Mouse (Mus musculus) left cerebral cortex, adult 8-10 months (tissue): ENCODE data around the gene Gipc2. TPM values are rescaled to one million over a fixed set of nuclear protein-coding genes. Genes with fewer than 3 reads are reported as not detected.
"Not testable (repeated sequence)": the region's sequence is repeated elsewhere in the genome, so short reads cannot be mapped to it uniquely, and the experiment has no call there.

ENCODE experiments used
- DNase-seq, 2 experiments: peaks; one replicate each; pipeline ENCODE4 v3.0.0; 2022; ENCODE audit warnings: low spot score in 2 of 2
- total RNA-seq, 4 experiments: library from RNA; stranded (reverse); gene quantifications; 2 replicates each; pipeline ENCODE4 v1.2.4; 2022

The Gipc2 gene
- 1 to 10 TPM; 3.3 to 6.7 (median 5.0) TPM for total RNA-seq

DNA sequence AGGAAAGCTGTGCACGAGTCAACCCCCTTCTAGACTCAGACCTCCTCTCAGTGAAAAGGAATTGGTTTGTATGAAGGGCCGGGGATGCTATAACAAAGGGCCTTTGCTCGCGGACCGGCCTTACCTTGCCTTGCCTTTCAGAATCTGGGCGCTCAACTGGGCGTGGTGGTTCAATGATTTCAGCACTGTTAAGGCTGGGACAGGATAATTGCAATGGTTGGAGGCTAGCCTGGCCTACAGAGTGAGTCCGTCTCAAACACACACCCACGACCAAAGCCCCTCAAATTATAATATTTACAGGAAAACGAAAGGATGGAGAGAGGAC is at the start of gene Gipc2:
Gene Gipc2 (minus strand): TSS at position 132 of the 325 bp plus-strand sequence.
- DNase-seq, result no peak

DNA sequence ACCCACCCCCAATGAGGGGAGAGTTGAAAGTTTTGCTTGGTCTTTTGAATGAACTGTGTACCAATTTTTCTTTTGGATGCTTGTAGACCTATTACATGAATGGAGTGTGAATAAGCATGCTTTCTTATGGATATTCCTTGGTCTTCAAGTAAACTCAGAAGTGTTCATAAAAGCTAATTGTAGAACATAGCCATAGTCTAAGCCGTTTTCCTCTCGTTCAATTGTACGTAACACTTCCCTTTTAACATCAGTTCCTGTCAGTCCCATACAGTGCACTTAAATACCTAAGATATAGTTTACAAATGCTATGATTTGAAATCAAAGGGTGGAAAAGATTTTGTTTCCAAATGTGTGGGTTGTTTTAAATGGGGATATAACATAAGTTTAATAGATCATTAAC is 47.4 kb upstream of the Gipc2 start:
- DNase-seq, result no peak

DNA sequence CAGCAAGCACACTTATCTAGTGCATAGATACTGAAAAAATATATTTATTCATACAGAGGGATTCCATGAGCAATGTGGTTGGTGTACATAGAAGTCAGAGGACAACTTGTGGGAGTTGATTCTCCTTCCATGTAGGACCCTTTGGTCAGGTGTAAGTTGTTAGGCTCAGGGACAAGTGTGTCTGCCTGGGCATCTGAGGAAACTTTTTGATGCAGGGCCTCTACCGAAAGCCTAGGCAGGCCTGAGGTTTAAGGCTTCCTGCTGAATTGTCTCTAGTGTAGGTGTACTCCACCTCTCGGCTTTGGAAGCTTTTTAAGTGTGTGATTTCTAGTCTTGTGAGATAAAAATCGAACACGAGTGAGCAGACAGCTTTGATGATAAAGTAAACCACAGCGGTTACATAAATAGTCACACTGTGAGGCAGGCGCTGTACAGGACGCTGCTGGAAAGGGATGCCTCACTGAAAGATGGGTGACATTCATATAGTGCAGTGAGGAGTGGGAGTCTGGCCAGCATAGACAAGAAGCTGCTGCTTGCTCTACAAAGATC is 45.8 kb upstream of the Gipc2 start:
- DNase-seq, result no peak

DNA sequence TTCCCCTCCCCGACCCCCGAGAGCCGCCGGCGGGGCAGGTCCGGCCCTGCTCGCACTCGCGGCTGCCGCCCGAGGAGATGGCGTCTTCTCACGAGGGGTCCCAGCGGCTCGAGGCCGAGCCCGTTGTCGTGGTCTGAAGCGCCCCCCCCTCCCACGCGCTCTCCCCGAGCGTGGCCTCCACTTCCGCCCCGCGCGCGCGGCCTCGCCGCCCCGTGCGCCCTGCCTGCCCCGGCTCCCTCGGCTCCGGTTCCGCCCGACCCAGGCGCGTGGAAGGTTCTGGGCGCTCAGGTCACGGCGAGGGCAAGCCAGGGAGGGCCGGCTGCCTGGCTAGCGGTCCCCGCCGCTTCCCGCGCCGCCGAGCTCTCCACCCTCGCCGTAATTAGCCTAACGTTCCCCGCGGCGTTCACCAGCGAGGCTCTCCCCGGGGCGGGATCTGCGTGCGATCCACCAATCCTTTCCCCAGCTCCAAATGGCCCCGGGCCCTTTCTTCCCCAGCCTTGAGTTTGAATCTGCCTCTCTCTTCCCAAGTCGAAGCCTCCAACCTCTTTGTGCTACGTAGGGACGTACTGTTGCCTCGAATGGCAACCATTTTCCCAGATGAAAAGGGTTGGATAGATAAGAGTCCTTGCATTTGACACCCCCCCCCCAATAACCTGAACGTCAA is 44.8 kb upstream of the Gipc2 start:
- peak; percentile 53 to 59 for DNase-seq

DNA sequence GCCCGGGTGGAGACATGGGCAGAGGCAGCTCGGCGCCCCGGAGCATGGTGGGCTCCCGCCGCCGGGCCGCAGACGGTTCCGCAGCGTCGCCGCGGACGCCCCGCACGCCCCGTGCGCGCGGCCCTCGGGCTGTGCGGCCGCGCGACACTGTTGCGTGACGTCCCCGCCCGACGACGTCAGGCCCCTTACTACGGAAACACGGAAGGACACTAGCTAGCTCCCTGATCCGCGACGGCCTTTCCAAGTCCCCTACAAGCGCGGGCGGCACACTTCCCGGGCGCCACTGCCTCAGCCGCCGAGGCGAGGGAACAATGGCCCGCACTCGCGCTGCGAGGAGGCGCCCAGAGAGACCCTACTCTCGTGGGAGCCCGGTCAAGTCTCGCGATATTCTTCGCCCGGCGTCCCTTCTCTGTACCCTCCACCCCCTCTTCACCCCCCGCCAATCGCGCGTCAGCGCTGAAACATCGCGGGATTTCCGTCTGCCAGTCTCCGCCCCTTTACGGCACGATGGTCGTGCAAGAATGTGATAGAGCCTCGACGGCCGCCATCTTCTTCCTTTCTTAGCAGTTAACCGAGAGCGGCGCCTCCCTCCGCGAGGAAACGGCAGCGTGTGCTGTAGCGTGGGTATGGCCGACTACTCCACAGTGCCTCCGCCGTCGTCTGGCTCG is 44.1 kb upstream of the Gipc2 start, which contains the start of the genes Dnajb4 and Fubp1:
Gene Dnajb4 (minus strand): TSS at position 336 of the 668 bp plus-strand sequence.
Gene Fubp1 (plus strand): TSS at position 456 of the 668 bp plus-strand sequence.
- peak; percentile 98 to 99 for DNase-seq

DNA sequence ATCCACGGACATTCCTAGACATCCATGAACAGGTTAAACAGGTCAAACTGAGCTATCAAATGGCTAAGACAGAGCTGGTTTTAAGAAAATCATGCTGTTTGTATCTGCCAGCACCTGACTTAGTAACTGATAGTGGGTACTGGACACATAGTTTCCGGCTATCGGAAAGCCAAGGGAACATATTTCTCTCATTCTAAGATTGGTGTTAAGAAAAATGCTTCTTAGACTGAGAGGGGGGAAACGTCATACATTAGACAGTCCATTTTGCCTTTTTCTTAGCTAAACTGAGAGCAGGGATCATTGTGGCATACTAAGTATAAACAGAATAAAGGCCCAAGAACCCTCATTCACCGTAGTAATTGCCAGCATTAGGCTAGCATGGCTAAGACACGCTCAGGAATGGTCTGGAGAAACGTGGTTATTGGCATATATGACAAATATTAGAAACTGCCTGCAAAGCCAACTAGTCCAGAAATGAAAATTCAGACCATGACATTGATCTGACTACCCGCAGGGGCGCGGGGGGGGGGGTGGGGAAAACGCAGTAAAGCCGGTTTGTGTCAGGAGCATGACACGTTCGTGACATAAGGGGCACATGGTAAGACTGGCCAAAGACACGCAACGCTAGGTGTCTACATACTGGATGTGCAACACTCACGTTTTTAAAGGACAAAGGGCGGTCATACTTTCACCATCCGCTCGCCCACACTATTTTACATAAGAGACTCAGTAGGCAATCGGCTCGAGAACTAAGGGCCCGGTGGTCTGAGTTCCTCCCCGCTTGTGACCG is 43.3 kb upstream of the Gipc2 start:
- no peak for DNase-seq

GRCm38 (mm10) chr3:152208096-152208885 is 42.3 kb upstream of the Gipc2 start:
- no peak for DNase-seq

DNA sequence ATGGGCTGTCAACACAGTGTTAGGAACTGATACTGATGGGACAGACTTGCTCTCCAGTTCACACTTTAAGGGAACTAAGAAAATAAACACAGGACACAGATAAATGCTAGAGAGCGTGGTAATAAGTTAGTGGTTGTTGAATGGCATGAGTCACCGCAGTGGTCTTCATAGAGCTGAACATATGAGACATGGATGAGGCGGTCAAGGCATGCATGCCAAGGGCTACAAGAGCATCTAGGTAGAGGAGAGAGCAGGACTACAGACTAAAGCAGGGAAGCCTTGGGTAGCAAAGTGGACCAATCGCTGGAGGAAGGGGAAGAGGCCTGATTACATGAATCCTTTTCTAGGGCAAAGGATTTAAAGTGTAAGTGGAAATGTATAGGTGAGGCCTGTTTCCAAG is 41.1 kb upstream of the Gipc2 start:
- no peak for DNase-seq

DNA sequence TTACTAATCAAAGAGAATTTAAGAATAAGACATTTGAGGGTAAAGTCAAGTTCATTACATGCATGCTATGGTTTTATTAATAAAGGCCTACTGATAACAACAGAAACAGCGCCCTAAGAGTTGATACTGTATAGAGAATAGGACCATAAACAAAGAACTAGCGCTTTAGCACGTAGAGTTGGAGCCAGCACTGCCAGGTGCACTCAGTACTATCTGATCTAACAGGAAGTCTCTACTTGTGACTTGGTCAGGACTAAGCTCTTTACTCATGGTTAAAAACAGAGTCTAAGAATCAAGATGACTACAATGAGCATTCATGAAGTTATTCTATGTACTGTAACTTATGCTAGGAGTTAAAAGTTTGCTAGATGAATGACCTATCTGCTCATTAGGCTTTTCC is 38.5 kb upstream of the Gipc2 start:
- no peak for DNase-seq

- no peak for DNase-seq
Observed at GRCm38 (mm10) chr3:152203996-152204395, 38.0 kb upstream of the Gipc2 start.

GRCm38 (mm10) chr3:152203411-152203810 is 37.4 kb upstream of the Gipc2 start:
- DNase-seq, result no peak

- DNase-seq, result no peak
Observed at GRCm38 (mm10) chr3:152202942-152203341, 36.9 kb upstream of the Gipc2 start.

GRCm38 (mm10) chr3:152201651-152202050 is 35.6 kb upstream of the Gipc2 start:
- DNase-seq, result no peak

- no peak for DNase-seq
Observed at GRCm38 (mm10) chr3:152201181-152201580, 35.2 kb upstream of the Gipc2 start.

- no peak for DNase-seq
Observed at GRCm38 (mm10) chr3:152199125-152199524, 33.1 kb upstream of the Gipc2 start.

- not testable (repeated sequence) for DNase-seq
Observed at GRCm38 (mm10) chr3:152197246-152197645, 31.2 kb upstream of the Gipc2 start.

- DNase-seq, result peak; percentile 77 to 88
Observed at GRCm38 (mm10) chr3:152193635-152194097, 27.6 kb upstream of the Gipc2 start.

DNA sequence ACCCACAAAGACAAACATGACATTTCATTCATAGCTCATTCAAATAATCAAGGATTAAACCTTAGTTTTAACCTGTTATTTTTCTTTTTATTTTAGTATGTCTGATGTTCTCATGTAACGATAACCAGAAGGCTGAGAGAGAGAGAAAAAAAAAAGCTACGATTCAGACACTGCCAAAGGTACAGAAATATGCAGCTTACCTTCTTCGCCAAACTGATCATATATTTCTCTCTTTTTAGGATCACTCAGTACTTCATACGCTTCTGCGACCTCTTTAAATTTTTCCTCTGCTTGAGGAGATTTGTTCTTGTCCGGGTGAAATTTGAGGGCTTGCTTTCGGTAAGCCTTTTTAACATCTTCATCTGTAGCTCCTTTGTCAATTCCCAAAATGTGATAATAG is 27.1 kb upstream of the Gipc2 start:
- no peak for DNase-seq

GRCm38 (mm10) chr3:152192238-152192931 is 26.4 kb upstream of the Gipc2 start:
- no peak for DNase-seq

GRCm38 (mm10) chr3:152191791-152192237 is 25.8 kb upstream of the Gipc2 start:
- no peak for DNase-seq
